Mouse (Mus musculus) liver, postnatal 0 days (tissue): ENCODE results near the gene Mbnl2.

Experiments used
- CTCF ChIP-seq: sonication (generic); IDR thresholded peaks from 2 replicates; pipeline ENCODE4 v1.5.1; 2016; ENCODE audit warnings: antibody characterized with exemption, low read depth
- EP300 ChIP-seq: IDR thresholded peaks from 2 replicates; pipeline ENCODE4 v1.6.1; 2016; ENCODE audit warnings: antibody characterized with exemption, low read depth, mild to moderate bottlenecking

GRCm38 (mm10) chr14:120391701-120392100 lies 116.2 kb downstream of the Mbnl2 start:
- no peak for TF ChIP-seq CTCF
- no peak for TF ChIP-seq EP300
